Mouse (Mus musculus): Measurements from ENCODE around the gene Gm42742. TPM values are rescaled to one million over a fixed set of nuclear protein-coding genes. Genes with fewer than 3 reads are reported as not detected.

Gene Gm42742
- polyA plus RNA-seq, 1 experiment from 2014 or later = 66.8 TPM

DNA sequence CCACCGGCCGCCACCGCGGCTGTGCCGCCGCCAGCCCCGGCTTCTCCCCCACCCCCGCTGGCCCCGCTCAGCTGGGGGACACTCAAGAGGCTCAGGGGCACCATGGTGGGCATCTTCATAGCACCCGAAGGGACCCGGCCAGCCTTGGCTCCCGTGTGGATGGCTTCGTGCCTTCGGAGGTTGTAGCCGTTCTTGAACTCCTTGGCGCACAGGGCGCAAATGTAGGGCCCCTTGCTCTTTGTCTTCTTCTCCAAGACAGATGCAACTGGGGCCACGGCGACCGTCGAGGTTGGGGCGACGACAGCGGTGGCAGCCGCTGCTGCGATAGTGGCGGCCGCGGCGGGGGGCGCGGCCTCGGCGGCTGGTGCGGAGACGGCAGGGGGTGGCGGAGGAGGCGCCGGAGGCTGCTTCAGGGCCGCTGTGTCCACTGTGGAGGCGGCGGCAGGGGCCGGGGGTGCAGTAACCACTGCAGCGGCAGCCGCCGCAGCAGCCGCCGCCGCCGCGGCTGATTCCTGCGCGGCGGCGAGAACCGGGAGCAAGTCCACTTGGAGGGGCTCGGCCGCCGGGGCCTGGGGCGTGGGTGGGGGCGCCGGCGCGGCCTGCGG, 4.8 kb upstream of the Gm42742 start:
- peak overlapping the region; percentile 100 for H3K9ac ChIP-seq (replicated peaks)
- no peaks in the 10 kb centered on the region for H3K9me3 ChIP-seq
- under 1% methylated on average over 65 of the region's 65 CpGs for WGBS
- H3K4me3 ChIP-seq = peak overlapping the region; percentile 98
- peak overlapping the region; percentile 98 for H3K4me2 ChIP-seq (replicated peaks)
- no peak for ATAC-seq (ENCODE audit: low FRiP score, low read depth)
- peaks cover 50% of the 10 kb centered on the region for H3K36me3 ChIP-seq
- H3K27me3 ChIP-seq = no peaks in the 10 kb centered on the region
- peaks cover 53% of the 10 kb centered on the region for H3K4me1 ChIP-seq
- peak overlapping the region; percentile 99 for H3K27ac ChIP-seq (replicated peaks)

DNA sequence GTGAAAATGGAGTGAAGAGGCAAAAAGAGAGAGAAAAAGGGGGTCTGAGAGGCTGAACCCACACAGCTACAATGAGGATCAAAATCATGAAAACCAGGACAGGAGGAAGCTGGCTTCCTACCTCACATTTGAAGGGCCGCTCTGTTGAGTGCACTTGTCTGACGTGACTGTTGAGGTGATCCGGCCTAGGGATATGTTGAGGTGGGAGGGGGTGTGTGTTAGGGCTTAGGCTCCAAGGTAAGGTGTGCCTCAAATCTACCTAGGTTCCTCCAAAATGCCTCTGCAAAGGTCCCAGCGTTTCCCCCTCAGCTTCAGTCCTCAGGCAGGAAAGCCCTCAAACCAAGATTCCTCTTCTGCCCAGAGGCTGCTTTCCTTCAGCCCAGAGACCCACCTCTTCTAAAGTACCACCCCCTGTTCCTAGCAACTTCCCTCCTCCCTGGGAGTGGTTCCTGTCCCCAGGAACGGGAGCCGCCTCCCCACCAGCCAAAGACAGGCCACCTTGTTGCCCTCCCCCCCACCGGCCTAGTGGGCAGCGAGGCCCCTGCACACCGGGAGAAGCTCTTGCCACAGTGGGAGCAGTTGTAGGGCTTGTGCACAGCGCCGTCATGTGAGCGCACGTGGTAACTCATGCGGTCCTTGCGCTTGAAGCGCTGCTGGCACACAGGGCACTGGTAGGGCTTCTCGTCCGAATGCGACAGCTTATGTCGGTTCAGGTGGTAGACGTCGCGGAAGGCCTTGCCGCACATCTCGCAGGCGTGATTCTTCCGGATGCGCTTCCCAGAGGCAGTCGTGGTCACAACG, 4.1 kb upstream of the Gm42742 start:
- peaks cover 44% of the 10 kb centered on the region for H3K36me3 ChIP-seq
- peak; percentile 41 for ATAC-seq (ENCODE audit: low FRiP score, low read depth)
- H3K4me3 ChIP-seq = peak overlapping the region; percentile 98
- peak overlapping the region; percentile 99 for H3K27ac ChIP-seq (replicated peaks)
- H3K27me3 ChIP-seq = no peaks in the 10 kb centered on the region
- H3K4me2 ChIP-seq (replicated peaks) = peak overlapping the region; percentile 98
- H3K9me3 ChIP-seq = no peaks in the 10 kb centered on the region
- H3K4me1 ChIP-seq = peaks cover 60% of the 10 kb centered on the region
- 1% methylated on average over 30 of the region's 30 CpGs for WGBS
- H3K9ac ChIP-seq (replicated peaks) = peak overlapping the region; percentile 100

DNA sequence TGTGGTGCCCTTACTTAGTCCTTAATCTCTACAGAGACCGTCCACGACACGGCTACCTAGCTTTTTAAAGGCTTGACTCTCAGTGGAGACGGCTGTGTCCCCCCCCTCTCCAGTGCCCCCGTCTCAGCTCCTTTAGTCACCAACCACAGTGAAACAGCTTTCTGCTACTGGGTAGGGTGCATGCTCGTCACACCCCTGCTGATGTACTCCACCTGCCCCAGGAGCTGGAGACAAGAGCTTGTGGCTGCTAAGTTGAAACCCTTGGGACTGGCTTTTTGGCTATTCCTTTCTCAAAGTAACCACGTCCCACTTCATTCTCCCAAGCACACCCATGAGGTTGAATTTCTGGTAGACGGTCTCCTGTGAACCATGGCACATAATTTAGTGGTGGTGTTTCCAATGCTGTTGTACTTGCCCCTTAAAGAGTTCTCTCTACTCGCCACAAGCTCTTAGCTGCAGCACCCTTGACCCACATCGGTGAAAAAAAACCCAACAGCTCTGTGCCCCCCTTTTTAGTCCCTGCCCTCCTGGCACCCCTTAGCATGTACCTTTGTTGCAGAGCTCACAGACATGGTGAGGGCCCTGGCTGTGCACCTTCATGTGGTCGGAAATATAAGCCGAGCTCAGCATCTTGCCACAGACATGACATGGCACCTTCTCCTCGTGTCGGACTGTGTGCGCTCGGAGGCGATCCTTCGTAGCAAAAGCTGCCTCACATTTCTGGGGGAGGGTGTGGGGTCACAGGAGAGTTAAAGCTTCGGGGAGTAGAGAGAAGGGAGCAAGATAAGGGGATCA, 3.2 kb upstream of the Gm42742 start:
- no peaks in the 10 kb centered on the region for H3K27me3 ChIP-seq
- peak overlapping the region; percentile 100 for H3K9ac ChIP-seq (replicated peaks)
- peak overlapping the region; percentile 98 for H3K4me2 ChIP-seq (replicated peaks)
- peak overlapping the region; percentile 99 for H3K27ac ChIP-seq (replicated peaks)
- H3K36me3 ChIP-seq = peaks cover 35% of the 10 kb centered on the region
- H3K4me3 ChIP-seq = peak overlapping the region; percentile 98
- peaks cover 69% of the 10 kb centered on the region for H3K4me1 ChIP-seq
- no peak for ATAC-seq (ENCODE audit: low FRiP score, low read depth)
- H3K9me3 ChIP-seq = no peaks in the 10 kb centered on the region
- WGBS = 25% methylated on average over 19 of the region's 19 CpGs

DNA sequence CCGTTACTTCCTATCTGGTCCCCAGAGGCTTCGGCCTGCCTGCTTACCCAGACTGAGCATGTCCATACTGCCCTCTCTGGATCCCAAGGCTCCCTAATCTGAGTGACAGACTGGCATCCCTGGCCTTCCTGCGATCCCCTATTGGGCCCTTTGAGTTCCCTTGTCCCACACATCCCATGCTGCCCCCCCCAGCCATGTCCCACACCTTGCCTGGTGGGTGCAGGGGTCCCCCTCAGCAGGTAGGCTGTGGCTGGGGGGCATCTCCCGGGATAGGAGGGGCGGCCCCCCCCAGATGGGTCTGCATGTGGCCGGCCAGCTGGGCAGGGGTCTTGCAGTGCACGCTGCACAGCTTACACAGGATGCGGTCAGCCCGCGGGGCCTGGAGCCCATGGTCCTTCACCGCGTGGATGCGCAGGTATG, 2.4 kb upstream of the Gm42742 start:
- H3K27ac ChIP-seq (replicated peaks) = peak overlapping the region; percentile 99
- 74% methylated on average over 13 of the region's 13 CpGs for WGBS
- H3K4me2 ChIP-seq (replicated peaks) = peak overlapping the region; percentile 98
- peak overlapping the region; percentile 98 for H3K4me3 ChIP-seq
- ATAC-seq (ENCODE audit: low FRiP score, low read depth) = no peak
- H3K4me1 ChIP-seq = peaks cover 77% of the 10 kb centered on the region
- H3K27me3 ChIP-seq = no peaks in the 10 kb centered on the region
- peaks cover 30% of the 10 kb centered on the region for H3K36me3 ChIP-seq
- peak overlapping the region; percentile 100 for H3K9ac ChIP-seq (replicated peaks)
- H3K9me3 ChIP-seq = no peaks in the 10 kb centered on the region

DNA sequence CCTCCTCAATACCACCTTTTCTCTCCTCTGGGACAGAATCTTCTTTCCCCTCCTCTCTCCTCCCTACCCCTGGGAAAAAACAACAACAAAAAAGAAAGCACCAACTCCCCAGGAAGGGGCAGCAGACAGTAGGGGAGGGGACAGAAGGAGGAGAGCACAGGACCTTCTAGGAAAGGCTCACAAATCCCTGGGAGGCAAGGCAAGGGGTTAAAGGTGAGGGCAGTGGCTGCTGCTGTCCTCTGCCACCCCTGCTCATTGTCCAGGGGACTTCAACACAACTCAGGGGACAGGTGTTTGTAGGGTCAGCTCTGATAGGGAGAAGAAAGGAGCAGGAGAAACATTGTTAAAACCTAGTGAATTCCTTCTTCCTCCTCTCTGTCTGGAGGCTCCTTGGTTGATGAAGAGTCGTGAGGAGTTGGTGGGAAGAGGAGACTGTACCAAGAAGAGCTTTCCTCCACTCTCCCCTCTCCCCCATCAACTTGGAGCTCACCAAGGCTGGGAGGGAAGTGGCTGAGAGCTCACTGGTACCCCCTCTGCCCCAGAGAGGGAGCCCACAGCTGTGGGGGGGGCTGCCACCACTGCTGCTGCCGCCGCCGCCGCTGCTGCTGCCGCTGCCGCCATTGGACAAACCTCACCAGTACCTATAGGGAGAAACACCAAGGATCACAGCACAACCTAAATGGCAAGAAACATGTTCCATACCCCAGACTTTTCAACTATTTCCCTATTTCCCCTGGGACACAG, 1.8 kb upstream of the Gm42742 start:
- no peak for ATAC-seq (ENCODE audit: low FRiP score, low read depth)
- Histone ChIP-seq H3K27ac (replicated peaks) (peak overlapping the region; percentile 99), H3K9me3 (no peaks in the 10 kb centered on the region), H3K36me3 (peaks cover 30% of the 10 kb centered on the region), H3K4me3 (peak overlapping the region; percentile 98), H3K9ac (replicated peaks) (peak overlapping the region; percentile 100), H3K27me3 (no peaks in the 10 kb centered on the region), H3K4me2 (replicated peaks) (peak overlapping the region; percentile 98), H3K4me1 (peaks cover 77% of the 10 kb centered on the region)
- WGBS = 82% methylated on average over 4 of the region's 7 CpGs

DNA sequence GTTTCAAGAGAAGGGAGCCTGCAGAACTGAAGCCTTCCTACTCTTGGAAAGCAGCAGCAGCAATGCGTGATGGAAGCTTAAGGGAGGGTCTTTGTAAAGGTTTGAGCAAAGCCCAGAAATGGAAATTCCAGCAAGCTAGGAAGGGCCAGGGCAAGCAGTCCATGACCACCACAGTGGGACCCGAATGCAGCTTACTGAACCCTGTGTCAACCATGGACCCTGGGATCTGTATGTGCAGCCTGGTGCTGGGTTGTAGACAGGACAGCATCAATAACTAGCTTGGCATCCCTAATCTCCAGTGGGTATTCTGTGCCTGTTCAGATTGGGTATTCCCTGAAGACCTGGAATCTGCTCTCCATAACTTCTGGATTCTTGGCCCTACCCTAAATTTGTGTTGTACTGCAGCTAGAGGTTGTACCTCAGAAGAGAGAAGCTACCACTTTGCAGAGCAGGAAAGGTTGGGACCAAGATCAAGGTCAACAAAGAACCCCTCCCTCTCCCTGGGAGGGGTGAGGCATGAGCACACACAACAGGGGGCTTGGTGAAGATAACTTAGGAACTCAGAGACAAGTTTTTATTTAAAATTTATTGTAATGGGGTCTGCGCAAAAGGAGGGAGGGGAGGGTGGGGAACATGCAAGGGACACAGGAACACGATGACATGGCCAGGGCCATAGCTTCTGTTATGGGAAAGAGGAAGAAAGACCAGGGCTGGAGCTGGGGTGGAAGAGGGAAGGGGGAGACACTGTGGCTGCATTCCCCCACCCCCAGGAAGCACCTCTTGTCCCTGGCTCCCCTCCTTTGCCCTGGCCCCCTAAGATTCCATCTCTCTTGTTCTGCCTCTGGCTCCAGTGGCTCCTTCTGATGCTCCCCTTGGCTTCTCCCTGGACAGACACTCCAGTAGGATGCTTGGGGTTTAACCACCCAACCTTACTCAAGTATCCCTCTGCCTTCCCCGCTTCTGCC, 948 bp upstream of the Gm42742 start:
- peak overlapping the region; percentile 47 for H3K4me3 ChIP-seq
- H3K27ac ChIP-seq (replicated peaks) = peak overlapping the region; percentile 99
- no peaks in the 10 kb centered on the region for H3K9me3 ChIP-seq
- peak overlapping the region; percentile 100 for H3K9ac ChIP-seq (replicated peaks)
- peaks cover 30% of the 10 kb centered on the region for H3K36me3 ChIP-seq
- no peak for ATAC-seq (ENCODE audit: low FRiP score, low read depth)
- H3K27me3 ChIP-seq = no peaks in the 10 kb centered on the region
- peaks cover 77% of the 10 kb centered on the region for H3K4me1 ChIP-seq
- peak overlapping the region; percentile 98 for H3K4me2 ChIP-seq (replicated peaks)
- 44% methylated on average over 5 of the region's 5 CpGs for WGBS

DNA sequence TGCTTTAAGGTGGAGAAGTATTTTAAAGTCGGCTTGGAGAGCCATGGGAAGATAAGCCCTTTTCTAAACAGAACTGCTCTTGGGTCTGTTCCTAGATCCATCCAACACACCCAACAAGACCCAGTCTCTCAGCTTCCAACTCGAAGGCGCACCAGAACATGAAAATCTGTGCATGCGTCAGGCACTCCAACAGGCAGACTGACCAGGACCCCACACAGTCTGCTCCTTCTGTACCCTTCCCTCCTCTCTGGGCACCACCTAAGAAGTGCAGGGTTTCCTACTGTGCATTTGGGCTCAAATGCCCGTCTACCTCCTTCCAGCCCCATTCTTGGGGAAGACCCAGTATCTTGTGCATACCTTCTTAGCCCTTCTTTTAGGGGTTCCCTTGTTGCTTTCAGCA, 406 bp downstream of the Gm42742 start:
- H3K4me2 ChIP-seq (replicated peaks) = peak overlapping the region; percentile 98
- peaks cover 32% of the 10 kb centered on the region for H3K36me3 ChIP-seq
- H3K4me1 ChIP-seq = peaks cover 84% of the 10 kb centered on the region
- ATAC-seq (ENCODE audit: low FRiP score, low read depth) = no peak
- peak overlapping the region; percentile 47 for H3K4me3 ChIP-seq
- H3K9me3 ChIP-seq = no peaks in the 10 kb centered on the region
- peak overlapping the region; percentile 69 for H3K9ac ChIP-seq (replicated peaks)
- peak overlapping the region; percentile 99 for H3K27ac ChIP-seq (replicated peaks)
- no peaks in the 10 kb centered on the region for H3K27me3 ChIP-seq
- WGBS = 22% methylated on average over 5 of the region's 5 CpGs

DNA sequence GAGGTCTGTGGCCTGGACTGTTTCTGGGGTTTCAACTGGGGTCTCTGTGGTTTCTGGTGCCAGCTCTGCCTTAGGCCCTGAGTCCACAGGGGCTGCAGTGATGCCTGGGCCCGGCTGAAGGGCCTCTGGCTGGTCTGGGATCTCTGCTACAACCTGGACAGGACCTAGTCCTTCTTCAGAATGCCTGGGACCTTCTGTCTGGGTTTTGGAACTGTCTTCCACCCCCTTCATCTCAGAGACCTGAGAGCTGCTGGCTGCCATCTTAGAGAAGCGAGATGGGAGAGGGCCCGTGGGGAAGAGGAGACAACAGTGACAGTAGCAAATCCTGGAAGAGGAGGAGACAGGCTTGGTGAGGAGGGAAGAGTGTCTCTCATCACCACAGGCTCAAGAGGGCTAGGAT, 866 bp downstream of the Gm42742 start:
- Histone ChIP-seq H3K4me1 (peaks cover 87% of the 10 kb centered on the region), H3K27me3 (no peaks in the 10 kb centered on the region)
- 58% methylated on average over 3 of the region's 3 CpGs for WGBS

DNA sequence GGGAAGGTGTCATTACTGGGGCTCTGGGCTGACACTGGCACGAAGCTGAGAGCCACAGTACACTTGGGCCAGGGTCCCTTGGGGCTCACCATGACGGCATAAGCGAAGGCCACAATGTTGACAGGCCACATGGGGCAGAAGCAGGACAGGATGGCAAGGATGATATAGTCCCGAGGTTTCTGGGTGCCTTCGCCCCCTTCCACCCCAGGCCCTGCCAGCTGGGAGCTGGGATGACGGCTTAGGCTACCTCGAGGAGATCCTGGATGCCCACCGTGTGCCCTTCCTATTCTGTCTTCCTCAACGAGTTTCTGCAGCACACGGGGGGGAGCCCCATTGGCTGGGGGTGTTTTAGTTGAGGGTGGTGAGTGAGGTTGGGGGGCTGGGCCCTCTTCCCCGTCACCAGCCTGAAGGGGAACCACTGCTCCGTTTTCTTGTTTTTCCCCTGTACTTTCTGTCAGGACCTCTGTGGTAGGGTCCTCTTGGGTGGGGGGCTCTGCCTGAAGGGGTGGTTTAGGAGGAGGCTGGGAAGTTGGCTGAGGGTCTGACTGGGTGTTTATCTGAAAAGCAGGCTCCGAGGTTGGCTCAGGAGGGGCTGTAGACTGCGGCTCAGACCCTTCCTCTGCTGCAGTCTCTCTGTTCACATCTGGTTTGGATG, 1.5 kb downstream of the Gm42742 start:
- no peak for ATAC-seq (ENCODE audit: low FRiP score, low read depth)
- Histone ChIP-seq H3K4me1 (peaks cover 87% of the 10 kb centered on the region), H3K9ac (replicated peaks) (peak overlapping the region; percentile 69; the same call in 1 of the 2 replicates), H3K36me3 (peaks cover 36% of the 10 kb centered on the region), H3K27me3 (no peaks in the 10 kb centered on the region), H3K4me2 (replicated peaks) (peak overlapping the region; percentile 98), H3K9me3 (no peaks in the 10 kb centered on the region), H3K27ac (replicated peaks) (no peak overlapping the region), H3K4me3 (peak overlapping the region; percentile 47; the same call in 1 of the 2 replicates)
- 85% methylated on average over 14 of the region's 14 CpGs for WGBS

More for the DNA sequence above, 866 bp downstream of the Gm42742 start:
- H3K4me3 ChIP-seq = peak overlapping the region; percentile 47
- peak overlapping the region; percentile 98 for H3K4me2 ChIP-seq (replicated peaks)
- H3K27ac ChIP-seq (replicated peaks) = peak overlapping the region; percentile 99; the same call in 1 of the 2 replicates
- H3K9me3 ChIP-seq = no peaks in the 10 kb centered on the region
- H3K9ac ChIP-seq (replicated peaks) = peak overlapping the region; percentile 69; the same call in 1 of the 2 replicates
- no peak for ATAC-seq (ENCODE audit: low FRiP score, low read depth)
- peaks cover 36% of the 10 kb centered on the region for H3K36me3 ChIP-seq
